Mouse (Mus musculus): ENCODE measurements around the gene H2-D1.

GRCm38 (mm10) chr17:35251162-35251719 is 11.3 kb upstream of the H2-D1 start:
- no peak for TF ChIP-seq ZKSCAN1 (IDR thresholded peaks at IDR 0.05; ENCODE audit: borderline replicate concordance, low read depth, low read length)
- no peak for TF ChIP-seq ZNF384 (IDR thresholded peaks at IDR 0.05; ENCODE audit: low read depth, low read length)
- no peak for TF ChIP-seq USF1 (IDR thresholded peaks at IDR 0.05; ENCODE audit: low read depth, low read length)
- TF ChIP-seq CTCF (conservative IDR thresholded peaks at IDR 0.05 in 1 of 2, IDR thresholded peaks at IDR 0.05 in 1 of 2; ENCODE audit: low read depth in 2 of 2, low read length in 2 of 2) = no peak
- no peak for TF ChIP-seq E2F4 (IDR thresholded peaks at IDR 0.05; ENCODE audit: insufficient replicate concordance, low read depth, low read length)
- TF ChIP-seq RCOR1 (conservative IDR thresholded peaks at IDR 0.05; ENCODE audit: low read depth, low read length) = no peak
- no peak; the same call in 1 of the 2 replicates for TF ChIP-seq POLR2A (IDR thresholded peaks at IDR 0.05; ENCODE audit: low read depth, low read length)
- TF ChIP-seq ELF1 (IDR thresholded peaks at IDR 0.05; ENCODE audit: low read depth, low read length) = no peak
- no peak for TF ChIP-seq EP300 (IDR thresholded peaks at IDR 0.05; ENCODE audit: low read length)
- TF ChIP-seq MXI1 (IDR thresholded peaks at IDR 0.05; ENCODE audit: low read depth, low read length) = no peak
- TF ChIP-seq GABPA (IDR thresholded peaks at IDR 0.05; ENCODE audit: insufficient replicate concordance, low read depth, low read length) = no peak
- no peak for TF ChIP-seq MAFK (IDR thresholded peaks at IDR 0.05; ENCODE audit: insufficient replicate concordance, low read length)

Data from CH12.LX (cell line).